Mouse (Mus musculus) stomach, embryonic 16.5 days (tissue): ENCODE data around the gene Hsd17b13. TPM values are rescaled to one million over a fixed set of nuclear protein-coding genes. Genes with fewer than 3 reads are reported as not detected.

Source experiments
- ATAC-seq: fragments of 200-750 bp; cut with Nextera tagmentation; 2 replicates; pipeline ENCODE4 v1.8.0; 2017; ENCODE audit warnings: moderate number of reproducible peaks, moderate TSS enrichment; ENCODE audit not compliant: insufficient read depth, low FRiP score
- H3K27ac ChIP-seq: fragments of 300-500 bp; sonication (generic); 2 replicates; pipeline ENCODE4 v1.5.1; 2014; ENCODE audit warnings: low read length
- H3K27me3 ChIP-seq: fragments of 300-500 bp; sonication (generic); 2 replicates; pipeline ENCODE4 v1.6.1; 2014; ENCODE audit warnings: low read length, control low read depth, mixed read lengths; ENCODE audit not compliant: control insufficient read depth, insufficient read depth
- H3K36me3 ChIP-seq: fragments of 300-500 bp; sonication (generic); 2 replicates; pipeline ENCODE4 v1.6.1; 2014; ENCODE audit warnings: low read length; ENCODE audit not compliant: control insufficient read depth, insufficient read depth
- H3K4me1 ChIP-seq: fragments of 300-500 bp; sonication (generic); 2 replicates; pipeline ENCODE4 v1.6.1; 2014; ENCODE audit warnings: low read length, control low read depth, mixed read lengths; ENCODE audit not compliant: control insufficient read depth, insufficient read depth
- H3K4me2 ChIP-seq: fragments of 300-500 bp; sonication (generic); 2 replicates; pipeline ENCODE4 v1.6.1; 2014; ENCODE audit warnings: low read depth, low read length, mixed read lengths
- H3K4me3 ChIP-seq: fragments of 300-500 bp; sonication (generic); replicated peaks from 2 replicates; pipeline ENCODE4 v1.5.1; 2014; ENCODE audit warnings: mild to moderate bottlenecking, low read length
- H3K9ac ChIP-seq: fragments of 300-500 bp; sonication (generic); 2 replicates; pipeline ENCODE4 v1.6.1; 2014; ENCODE audit warnings: low read length
- H3K9me3 ChIP-seq: fragments of 300-500 bp; sonication (generic); replicated peaks from 2 replicates; pipeline ENCODE4 v1.6.1; 2016; ENCODE audit warnings: low read length, control low read depth; ENCODE audit not compliant: control insufficient read depth
- WGBS: fragments of 180-500 bp; shearing (Covaris S2); extraction: QIAGEN DNeasy Blood & Tissue Kit; methylation state at CpG from one replicate; pipeline ENCODE4 v1.1.7; 2014; 5-methylcytosine and 5-hydroxymethylcytosine counted together
- polyA plus RNA-seq: library from polyadenylated mRNA; unstranded; fragments of >200 nt; fragmentation: Nextera tagmentation; extraction: Ambion mirVana; gene quantifications from 2 replicates; pipeline ENCODE4 v1.2.1, GENCODE M21; 2015

The Hsd17b13 gene
- polyA plus RNA-seq, 1 experiment from 2014 or later = 6.1 TPM

- H3K9me3 ChIP-seq = no peaks in the 10 kb centered on the region
Observed at GRCm38 (mm10) chr5:103994669-103995068, 17.5 kb upstream of the Hsd17b13 start.

GRCm38 (mm10) chr5:103993601-103994000 is 16.4 kb upstream of the Hsd17b13 start:
- H3K27ac ChIP-seq = no peak overlapping the region
- H3K9me3 ChIP-seq = no peaks in the 10 kb centered on the region
- no peak overlapping the region for H3K4me3 ChIP-seq
- no peak for ATAC-seq
- no peaks in the 10 kb centered on the region for H3K4me1 ChIP-seq
- H3K4me2 ChIP-seq = no peak overlapping the region
- 88% methylated on average over 1 of the region's 1 CpGs for WGBS
- H3K9ac ChIP-seq = no peak overlapping the region
- H3K27me3 ChIP-seq = no peaks in the 10 kb centered on the region
- H3K36me3 ChIP-seq = 0 out of 2 replicates have a peak, but pooled peaks cover 4% of the 10 kb centered on the region

More at GRCm38 (mm10) chr5:103994669-103995068, 17.5 kb upstream of the Hsd17b13 start:
- Histone ChIP-seq H3K27me3 (no peaks in the 10 kb centered on the region), H3K4me2 (no peak overlapping the region), H3K4me1 (no peaks in the 10 kb centered on the region), H3K27ac (no peak overlapping the region), H3K9ac (no peak overlapping the region), H3K4me3 (no peak overlapping the region), H3K36me3 (no peaks in the 10 kb centered on the region)
- no peak for ATAC-seq
- WGBS = 80% methylated on average over 4 of the region's 4 CpGs

GRCm38 (mm10) chr5:103992831-103993230 is 15.6 kb upstream of the Hsd17b13 start:
- no peaks in the 10 kb centered on the region for H3K27me3 ChIP-seq
- H3K36me3 ChIP-seq = 0 out of 2 replicates have a peak, but pooled peaks cover 4% of the 10 kb centered on the region
- 87% methylated on average over 9 of the region's 9 CpGs for WGBS
- H3K27ac ChIP-seq = no peak overlapping the region
- H3K4me1 ChIP-seq = no peaks in the 10 kb centered on the region
- H3K9me3 ChIP-seq = no peaks in the 10 kb centered on the region
- no peak overlapping the region for H3K9ac ChIP-seq
- H3K4me2 ChIP-seq = no peak overlapping the region
- ATAC-seq = no peak
- no peak overlapping the region for H3K4me3 ChIP-seq

DNA sequence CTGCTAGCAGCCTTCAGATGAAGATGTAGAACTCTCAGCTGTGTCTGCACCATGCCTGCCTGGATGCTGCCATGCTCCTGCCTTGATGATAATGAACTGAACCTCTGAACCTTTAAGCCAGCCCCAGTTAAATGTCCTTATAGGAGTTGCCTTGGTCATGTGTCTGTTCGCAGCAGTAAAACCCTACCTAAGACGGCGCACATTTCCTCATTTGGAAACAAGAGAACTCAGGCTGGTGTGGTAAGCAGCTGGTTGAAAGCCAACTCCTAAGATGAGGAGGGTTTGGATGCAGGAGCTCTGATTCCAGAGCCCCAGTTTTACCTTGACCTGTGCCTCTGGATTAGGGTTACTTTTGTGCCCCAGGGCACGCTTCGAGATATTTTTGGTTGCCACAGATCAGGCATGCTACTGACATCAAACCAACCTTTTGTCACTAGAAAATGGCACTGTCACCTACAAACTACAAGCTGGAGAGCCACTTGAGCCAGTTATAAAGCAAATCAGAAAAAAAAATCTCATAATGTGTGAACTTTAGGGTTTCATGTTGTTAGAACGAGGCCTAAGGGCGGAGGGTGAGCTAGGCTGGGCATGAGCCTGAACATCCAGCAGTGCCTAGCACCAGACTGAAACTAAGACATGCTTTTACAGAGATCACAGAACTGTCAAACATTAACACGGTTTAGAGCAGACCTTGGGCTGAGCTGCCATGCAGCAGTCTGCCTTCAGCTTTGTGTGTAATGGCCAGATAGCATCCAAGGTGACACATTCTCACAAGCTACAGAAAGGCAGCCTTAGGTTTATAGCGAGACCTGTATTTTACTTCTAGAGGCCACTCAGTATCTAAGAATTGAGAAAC is 3.7 kb upstream of the Hsd17b13 start:
- 0 out of 2 replicates have a peak, but pooled peaks have one; percentile 50 for ATAC-seq
- Histone ChIP-seq H3K4me1 (no peaks in the 10 kb centered on the region), H3K9me3 (no peaks in the 10 kb centered on the region), H3K4me2 (no peak overlapping the region), H3K4me3 (no peak overlapping the region), H3K9ac (no peak overlapping the region), H3K27me3 (no peaks in the 10 kb centered on the region), H3K27ac (no peak overlapping the region), H3K36me3 (no peaks in the 10 kb centered on the region)
- 74% methylated on average over 9 of the region's 9 CpGs for WGBS

GRCm38 (mm10) chr5:103977907-103978570 is 829 bp upstream of the Hsd17b13 start:
- Histone ChIP-seq H3K36me3 (no peaks in the 10 kb centered on the region), H3K4me1 (no peaks in the 10 kb centered on the region), H3K27ac (no peak overlapping the region), H3K4me2 (no peak overlapping the region), H3K27me3 (no peaks in the 10 kb centered on the region), H3K4me3 (no peak overlapping the region), H3K9ac (no peak overlapping the region), H3K9me3 (no peaks in the 10 kb centered on the region)
- WGBS = 89% methylated on average over 7 of the region's 7 CpGs
- no peak for ATAC-seq

- 76% methylated on average over 7 of the region's 7 CpGs for WGBS
- Histone ChIP-seq H3K9me3 (no peaks in the 10 kb centered on the region), H3K27ac (no peak overlapping the region), H3K4me2 (no peak overlapping the region), H3K9ac (no peak overlapping the region), H3K27me3 (no peaks in the 10 kb centered on the region), H3K4me1 (no peaks in the 10 kb centered on the region), H3K36me3 (no peaks in the 10 kb centered on the region), H3K4me3 (no peak overlapping the region)
- no peak for ATAC-seq
Observed at GRCm38 (mm10) chr5:103975736-103976135, 1.5 kb downstream of the Hsd17b13 start.

- Histone ChIP-seq H3K36me3 (no peaks in the 10 kb centered on the region), H3K4me3 (peak overlapping the region; percentile 19; the same call in 1 of the 2 replicates), H3K9ac (no peak overlapping the region), H3K9me3 (no peaks in the 10 kb centered on the region), H3K27ac (no peak overlapping the region), H3K4me2 (peak overlapping the region; percentile 46), H3K4me1 (no peaks in the 10 kb centered on the region), H3K27me3 (no peaks in the 10 kb centered on the region)
- WGBS = 53% methylated on average over 13 of the region's 13 CpGs
- ATAC-seq = no peak
Observed at GRCm38 (mm10) chr5:103972801-103973200, 4.4 kb downstream of the Hsd17b13 start.

- Histone ChIP-seq H3K27ac (no peak overlapping the region), H3K4me3 (peak overlapping the region; percentile 19; the same call in 1 of the 2 replicates), H3K9ac (0 out of 2 replicates have a peak overlapping the region, but pooled peaks have one; percentile 11), H3K4me2 (peak overlapping the region; percentile 46), H3K4me1 (no peaks in the 10 kb centered on the region), H3K27me3 (no peaks in the 10 kb centered on the region), H3K36me3 (no peaks in the 10 kb centered on the region), H3K9me3 (no peaks in the 10 kb centered on the region)
- 0 out of 2 replicates have a peak, but pooled peaks have one; percentile 37 for ATAC-seq
- 47% methylated on average over 19 of the region's 19 CpGs for WGBS
Observed at GRCm38 (mm10) chr5:103972379-103972778, 4.8 kb downstream of the Hsd17b13 start.

DNA sequence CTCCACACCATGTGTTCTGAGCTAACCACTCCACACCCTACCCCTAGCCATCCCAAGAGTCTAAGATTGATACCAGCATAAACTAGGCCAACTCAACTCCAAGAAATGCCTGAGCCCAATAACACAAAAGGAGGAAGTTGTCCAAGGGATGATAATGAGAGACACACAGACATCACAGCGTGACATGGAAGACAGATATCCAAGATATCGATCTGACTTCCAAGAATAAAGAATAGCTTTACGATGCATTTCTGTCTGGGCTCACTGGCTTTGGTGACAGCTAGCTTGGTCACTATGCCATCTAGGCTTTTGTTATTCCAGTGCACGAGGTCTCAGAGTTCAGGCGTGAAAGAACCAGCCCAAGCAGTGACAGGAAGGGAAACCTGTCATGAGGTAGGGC is 6.2 kb downstream of the Hsd17b13 start:
- WGBS = 62% methylated on average over 5 of the region's 5 CpGs
- no peak for ATAC-seq

More for the DNA sequence above, 6.2 kb downstream of the Hsd17b13 start:
- Histone ChIP-seq H3K4me1 (no peaks in the 10 kb centered on the region), H3K36me3 (no peaks in the 10 kb centered on the region), H3K27me3 (no peaks in the 10 kb centered on the region), H3K9ac (no peak overlapping the region), H3K4me2 (no peak overlapping the region), H3K4me3 (no peak overlapping the region), H3K27ac (no peak overlapping the region), H3K9me3 (no peaks in the 10 kb centered on the region)
